Mouse (Mus musculus) intestine, embryonic 14.5 days (tissue): ENCODE measurements around the gene Hcn2. TPM values are rescaled to one million over a fixed set of nuclear protein-coding genes. Genes with fewer than 3 reads are reported as not detected.

ENCODE experiments used
- ATAC-seq: fragments of 200-750 bp; cut with Nextera tagmentation; replicated peaks from 2 replicates; pipeline ENCODE4 v1.8.0; 2017; ENCODE audit warnings: low read depth, moderate number of reproducible peaks, moderate TSS enrichment, moderate library complexity; ENCODE audit not compliant: low FRiP score, low TSS enrichment
- DNase-seq: peaks from one replicate; pipeline ENCODE4 v3.0.0-alpha.2; 2018; ENCODE audit warnings: low spot score
- H3K27ac ChIP-seq: fragments of 300-500 bp; sonication (generic); 2 replicates; pipeline ENCODE4 v1.5.1; 2014; ENCODE audit warnings: low read depth, mild to moderate bottlenecking, control low read depth
- H3K27me3 ChIP-seq: fragments of 300-500 bp; sonication (generic); replicated peaks from 2 replicates; pipeline ENCODE4 v1.6.1; 2014; ENCODE audit warnings: low read length, control low read depth; ENCODE audit not compliant: control insufficient read depth, insufficient read depth
- H3K36me3 ChIP-seq: fragments of 300-500 bp; sonication (generic); 2 replicates; pipeline ENCODE4 v1.6.1; 2014; ENCODE audit warnings: low read length, control low read depth; ENCODE audit not compliant: control insufficient read depth, insufficient read depth
- H3K4me1 ChIP-seq: fragments of 300-500 bp; sonication (generic); replicated peaks from 2 replicates; pipeline ENCODE4 v1.6.1; 2014; ENCODE audit warnings: low read length, control low read depth, mixed read lengths; ENCODE audit not compliant: control insufficient read depth, insufficient read depth
- H3K4me2 ChIP-seq: fragments of 300-500 bp; sonication (generic); 2 replicates; pipeline ENCODE4 v1.6.1; 2014; ENCODE audit warnings: low read length
- H3K4me3 ChIP-seq: fragments of 300-500 bp; sonication (generic); 2 replicates; pipeline ENCODE4 v1.5.1; 2014; ENCODE audit warnings: low read depth, low read length, control low read depth, mixed read lengths
- H3K9ac ChIP-seq: fragments of 300-500 bp; sonication (generic); 2 replicates; pipeline ENCODE4 v1.6.1; 2014; ENCODE audit warnings: mild to moderate bottlenecking, low read length
- H3K9me3 ChIP-seq: fragments of 300-500 bp; sonication (generic); 2 replicates; pipeline ENCODE4 v1.6.1; 2016; ENCODE audit warnings: low read length, control low read depth; ENCODE audit not compliant: control insufficient read depth
- WGBS: fragments of 180-500 bp; shearing (Covaris S2); extraction: QIAGEN DNeasy Blood & Tissue Kit; methylation state at CpG from one replicate; pipeline ENCODE4 v1.1.7; 2014; 5-methylcytosine and 5-hydroxymethylcytosine counted together
- polyA plus RNA-seq: library from polyadenylated mRNA; unstranded; fragments of >200 nt; fragmentation: Nextera tagmentation; extraction: Ambion mirVana; gene quantifications from 2 replicates; pipeline ENCODE4 v1.2.1, GENCODE M21; 2014

Hcn2 gene
- polyA plus RNA-seq, 1 experiment from 2014 or later: 0.09 TPM

DNA sequence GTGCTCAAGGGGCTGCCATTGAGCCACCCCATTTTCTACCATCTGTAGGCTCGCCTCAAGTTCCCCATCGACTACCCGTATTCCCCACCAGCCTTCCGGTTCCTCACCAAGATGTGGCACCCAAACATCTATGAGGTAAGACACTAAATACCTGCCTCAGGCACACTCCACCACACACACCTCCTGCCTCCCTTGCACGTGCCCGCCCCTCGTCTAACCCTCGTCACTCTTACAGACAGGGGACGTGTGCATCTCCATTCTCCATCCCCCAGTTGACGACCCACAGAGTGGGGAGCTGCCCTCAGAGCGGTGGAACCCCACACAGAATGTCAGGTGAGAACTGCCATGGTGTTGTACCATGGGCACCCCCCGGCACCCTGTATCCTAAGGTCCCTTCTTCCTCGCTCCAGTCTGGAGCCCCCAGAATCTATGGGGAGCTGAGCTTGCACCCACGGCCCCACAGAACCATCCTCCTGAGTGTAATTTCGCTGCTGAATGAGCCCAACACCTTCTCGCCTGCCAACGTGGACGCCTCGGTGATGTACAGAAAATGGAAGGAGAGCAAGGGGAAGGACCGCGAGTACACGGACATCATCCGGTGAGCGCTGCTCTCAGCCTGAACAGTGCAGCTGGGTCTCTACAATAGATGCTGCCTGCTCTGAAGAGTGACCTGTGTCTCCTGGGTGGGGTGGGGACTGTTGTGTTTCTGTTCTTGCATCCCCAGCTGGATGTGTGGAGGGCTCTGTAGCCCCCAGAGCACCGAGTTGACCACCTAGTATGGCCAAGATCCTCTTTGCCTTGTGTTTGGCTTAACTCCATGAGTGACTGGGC is 31.4 kb upstream of the Hcn2 start:
- DNase-seq (no peak), ATAC-seq (no peak)
- no peaks in the 10 kb centered on the region for H3K9me3 ChIP-seq
- H3K27ac ChIP-seq: no peak overlapping the region
- no peak overlapping the region for H3K4me2 ChIP-seq
- peaks cover 51% of the 10 kb centered on the region for H3K36me3 ChIP-seq
- no peak overlapping the region for H3K4me3 ChIP-seq
- H3K27me3 ChIP-seq: no peaks in the 10 kb centered on the region
- 94% methylated on average over 25 of the region's 25 CpGs for WGBS
- H3K4me1 ChIP-seq: peaks cover 15% of the 10 kb centered on the region
- H3K9ac ChIP-seq: no peak overlapping the region

DNA sequence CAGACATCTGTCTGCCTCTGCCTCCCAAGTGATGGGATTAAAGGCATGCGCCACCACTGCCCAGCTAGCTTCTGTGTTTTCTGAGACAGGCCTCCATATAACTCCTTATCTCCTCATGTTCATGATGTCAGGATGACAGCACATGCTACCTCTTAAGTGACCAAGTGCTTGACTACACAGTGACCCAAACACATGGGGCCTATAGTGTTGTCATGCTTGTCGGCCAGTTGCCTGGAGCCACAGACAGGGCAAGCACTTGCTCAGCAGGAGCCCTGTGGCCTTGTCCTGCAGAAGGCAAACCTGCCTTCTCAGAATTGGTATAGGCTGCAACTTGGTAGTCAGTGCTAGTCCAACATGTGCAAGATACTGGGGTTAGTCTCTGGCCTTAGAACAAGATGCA is 30.2 kb upstream of the Hcn2 start:
- 86% methylated on average over 2 of the region's 2 CpGs for WGBS
- no peak overlapping the region for H3K9ac ChIP-seq
- no peak for ATAC-seq
- H3K9me3 ChIP-seq: no peaks in the 10 kb centered on the region
- no peak for DNase-seq
- H3K4me3 ChIP-seq: no peak overlapping the region
- H3K4me1 ChIP-seq: peaks cover 9% of the 10 kb centered on the region
- H3K27me3 ChIP-seq: no peaks in the 10 kb centered on the region
- peaks cover 51% of the 10 kb centered on the region for H3K36me3 ChIP-seq
- H3K27ac ChIP-seq: no peak overlapping the region
- no peak overlapping the region for H3K4me2 ChIP-seq

DNA sequence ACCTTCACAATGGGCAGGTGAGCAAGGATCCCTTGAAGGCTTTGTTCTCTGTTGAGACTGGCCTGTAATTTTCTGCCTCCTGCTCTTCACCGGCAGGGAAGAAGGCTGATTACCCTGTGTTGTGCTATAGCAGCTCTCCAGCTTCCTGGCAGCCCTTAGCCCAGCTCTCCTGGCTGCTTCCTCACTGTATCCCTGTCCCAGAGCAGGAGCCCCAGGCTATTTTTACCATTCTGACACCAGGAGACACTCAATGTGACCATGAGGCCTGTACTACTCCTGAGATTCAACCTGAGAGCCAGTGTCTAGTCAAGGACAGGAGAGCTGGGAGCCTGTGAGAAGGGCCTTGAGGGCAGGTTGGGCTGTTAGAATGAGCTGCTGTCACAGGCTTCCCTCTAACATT is 29.7 kb upstream of the Hcn2 start:
- H3K27me3 ChIP-seq: no peaks in the 10 kb centered on the region
- no peak for DNase-seq
- H3K4me3 ChIP-seq: no peak overlapping the region
- peaks cover 9% of the 10 kb centered on the region for H3K4me1 ChIP-seq
- H3K27ac ChIP-seq: no peak overlapping the region
- peaks cover 51% of the 10 kb centered on the region for H3K36me3 ChIP-seq
- ATAC-seq: no peak
- H3K4me2 ChIP-seq: no peak overlapping the region
- 91% methylated on average over 1 of the region's 1 CpGs for WGBS
- no peaks in the 10 kb centered on the region for H3K9me3 ChIP-seq
- H3K9ac ChIP-seq: no peak overlapping the region

DNA sequence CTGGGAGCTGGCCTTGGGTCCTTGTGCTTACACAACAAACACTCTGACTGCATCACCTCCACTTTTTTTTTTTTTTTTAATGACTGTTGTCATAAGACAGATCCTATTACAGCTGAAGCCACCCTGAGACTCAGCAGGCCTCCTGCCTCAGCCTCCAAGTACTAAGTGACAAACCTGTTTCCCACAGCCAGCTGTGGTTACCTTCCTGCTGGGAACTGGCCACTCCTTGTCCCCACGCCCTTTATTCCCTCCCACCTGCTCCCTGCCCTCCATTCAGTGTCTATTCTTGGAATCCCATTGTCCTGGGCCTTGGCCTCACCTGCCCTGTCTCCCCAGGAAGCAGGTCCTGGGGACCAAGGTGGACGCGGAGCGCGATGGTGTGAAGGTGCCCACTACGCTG is 28.9 kb upstream of the Hcn2 start:
- WGBS: 94% methylated on average over 6 of the region's 6 CpGs
- H3K27ac ChIP-seq: no peak overlapping the region
- H3K4me1 ChIP-seq: peaks cover 9% of the 10 kb centered on the region
- no peaks in the 10 kb centered on the region for H3K9me3 ChIP-seq
- H3K4me3 ChIP-seq: no peak overlapping the region
- no peak for DNase-seq
- H3K36me3 ChIP-seq: peaks cover 51% of the 10 kb centered on the region
- H3K9ac ChIP-seq: no peak overlapping the region
- ATAC-seq: no peak
- H3K4me2 ChIP-seq: no peak overlapping the region
- no peaks in the 10 kb centered on the region for H3K27me3 ChIP-seq

DNA sequence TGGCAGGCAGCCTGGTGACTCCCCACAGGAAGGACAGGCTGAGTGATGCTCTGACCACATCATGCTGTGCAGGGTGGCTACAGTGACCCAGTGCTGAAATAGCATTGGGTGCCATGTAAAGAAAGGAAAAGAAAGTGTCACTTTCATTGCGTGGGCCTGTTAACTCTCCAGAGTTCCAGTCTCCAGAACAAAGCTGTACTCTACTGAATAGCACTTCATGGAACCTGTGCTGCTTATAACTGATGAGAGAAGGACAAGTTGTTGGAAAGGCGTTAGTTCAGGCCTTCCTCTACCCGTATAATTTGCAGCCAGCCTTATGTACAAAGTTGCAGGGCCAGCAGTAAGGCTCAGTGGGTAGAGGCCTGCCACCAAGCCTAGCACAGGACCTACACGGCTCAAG is 27.7 kb upstream of the Hcn2 start, which contains the start of gene Gzmm:
Gene Gzmm (plus strand): TSS at position 301 of the 400 bp plus-strand sequence.
- peaks cover 51% of the 10 kb centered on the region for H3K36me3 ChIP-seq
- peaks cover 2% of the 10 kb centered on the region for H3K4me1 ChIP-seq
- H3K4me2 ChIP-seq: no peak within 1 kb of the TSS
- 84% methylated on average over 4 of the region's 4 CpGs for WGBS
- no peak within 1 kb of the TSS for H3K4me3 ChIP-seq
- DNase-seq: no peak
- H3K9me3 ChIP-seq: no peaks in the 10 kb centered on the region
- no peaks in the 10 kb centered on the region for H3K27me3 ChIP-seq
- no peak for ATAC-seq
- no peak within 1 kb of the TSS for H3K27ac ChIP-seq
- H3K9ac ChIP-seq: no peak within 1 kb of the TSS

DNA sequence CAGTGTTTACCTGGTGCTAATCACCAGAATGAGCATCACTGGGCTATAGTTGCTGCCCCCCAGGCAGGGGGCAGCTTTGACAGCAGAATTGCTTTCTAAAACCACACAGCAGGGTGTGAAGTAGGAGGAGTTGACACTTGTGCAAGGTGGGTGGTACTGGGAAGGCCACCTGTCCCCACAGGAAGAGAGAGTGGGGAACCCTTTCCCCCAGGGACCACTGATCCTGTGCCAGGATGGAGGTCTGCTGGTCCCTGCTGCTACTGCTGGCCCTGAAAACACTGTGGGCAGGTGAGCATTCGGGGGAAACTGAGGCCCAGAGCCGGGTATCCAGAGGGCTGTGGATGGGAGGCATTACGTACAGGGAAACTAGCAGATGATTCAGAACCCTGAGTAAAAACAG is 27.3 kb upstream of the Hcn2 start:
- Histone ChIP-seq H3K9ac (no peak overlapping the region), H3K27ac (no peak overlapping the region), H3K4me1 (no peaks in the 10 kb centered on the region), H3K4me3 (no peak overlapping the region), H3K4me2 (no peak overlapping the region), H3K9me3 (no peaks in the 10 kb centered on the region), H3K27me3 (no peaks in the 10 kb centered on the region), H3K36me3 (peaks cover 51% of the 10 kb centered on the region)
- 89% methylated on average over 3 of the region's 3 CpGs for WGBS
- no peak for ATAC-seq
- no peak for DNase-seq

DNA sequence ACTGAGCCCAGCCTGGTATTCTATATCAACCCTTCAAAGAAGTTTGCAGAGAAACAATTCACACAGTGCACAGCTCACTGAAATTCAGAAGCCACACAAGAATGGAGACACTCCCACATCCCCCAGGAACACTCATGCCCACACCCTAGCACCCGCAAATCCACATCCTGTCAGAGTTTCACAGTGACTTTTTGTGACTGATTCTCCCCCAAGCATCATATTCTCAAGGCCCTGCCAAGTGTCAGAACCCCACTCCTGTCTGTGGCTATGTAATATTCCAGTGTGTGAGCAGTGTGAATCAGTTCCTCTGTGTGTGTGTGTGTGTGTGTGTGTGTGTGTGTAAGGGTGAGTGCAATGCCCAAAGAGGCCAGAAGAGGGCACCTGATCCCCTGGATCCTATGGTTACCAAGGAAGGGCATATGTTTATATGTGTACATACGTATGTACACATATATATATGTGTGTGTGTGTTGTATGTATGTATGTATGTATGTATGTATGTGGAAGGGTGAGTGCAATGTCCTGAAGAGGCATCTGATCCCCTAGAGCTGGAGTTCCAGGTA is 24.4 kb upstream of the Hcn2 start:
- Histone ChIP-seq H3K9me3 (no peaks in the 10 kb centered on the region), H3K4me1 (peaks cover 4% of the 10 kb centered on the region; the same call in 1 of the 2 replicates), H3K27me3 (no peaks in the 10 kb centered on the region), H3K27ac (no peak overlapping the region), H3K9ac (no peak overlapping the region), H3K4me3 (no peak overlapping the region), H3K36me3 (peaks cover 23% of the 10 kb centered on the region), H3K4me2 (no peak overlapping the region)
- no peak for DNase-seq
- no peak for ATAC-seq
- WGBS: 97% methylated on average over 2 of the region's 2 CpGs

DNA sequence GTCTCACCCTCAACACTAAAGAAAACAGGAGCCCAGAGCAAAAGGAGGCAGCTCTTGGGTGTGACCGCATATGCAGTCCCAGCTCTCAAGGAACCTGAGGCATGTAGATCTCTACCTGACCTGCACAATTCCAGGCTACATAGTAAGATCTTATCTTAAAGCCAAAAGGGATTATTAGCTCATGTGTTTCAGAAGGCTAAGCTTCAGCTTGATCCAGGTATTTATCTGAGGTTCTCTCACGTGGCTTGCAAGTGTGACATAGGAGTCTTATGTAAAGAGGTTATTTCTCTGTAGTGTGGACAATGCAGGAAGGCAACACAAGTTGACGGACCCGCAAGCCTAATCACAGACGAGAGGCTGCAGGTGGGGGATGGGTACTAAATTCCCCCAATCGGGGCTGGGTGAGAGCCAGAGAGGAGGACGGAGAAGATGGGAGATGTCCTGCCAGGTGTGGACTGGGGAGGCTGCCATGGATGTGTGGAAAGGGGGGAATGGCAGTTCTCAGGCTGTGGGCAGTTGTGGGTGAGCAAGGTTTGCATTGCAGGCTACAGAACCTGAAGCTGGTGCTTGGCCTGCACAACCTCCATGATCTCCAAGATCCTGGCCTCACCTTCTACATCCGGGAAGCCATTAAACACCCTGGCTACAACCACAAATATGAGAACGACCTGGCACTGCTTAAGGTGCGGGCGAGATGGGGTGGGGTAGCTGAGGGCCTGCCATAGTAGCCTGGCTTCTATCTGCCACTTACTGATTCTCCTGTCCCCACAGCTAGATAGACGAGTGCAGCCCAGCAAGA is 22.7 kb upstream of the Hcn2 start:
- no peak overlapping the region for H3K9ac ChIP-seq
- peaks cover 7% of the 10 kb centered on the region for H3K4me1 ChIP-seq
- 77% methylated on average over 12 of the region's 12 CpGs for WGBS
- H3K27ac ChIP-seq: no peak overlapping the region
- H3K27me3 ChIP-seq: no peaks in the 10 kb centered on the region
- H3K4me3 ChIP-seq: no peak overlapping the region
- no peaks in the 10 kb centered on the region for H3K9me3 ChIP-seq
- no peak for ATAC-seq
- no peak overlapping the region for H3K4me2 ChIP-seq
- DNase-seq: no peak
- H3K36me3 ChIP-seq: peaks cover 6% of the 10 kb centered on the region
